Mouse (Mus musculus) cerebellum, adult 2 months (tissue): ENCODE results near the gene Neurl1b. TPM values are rescaled to one million over a fixed set of nuclear protein-coding genes. Genes with fewer than 3 reads are reported as not detected.

ENCODE experiments used
- DNase-seq, 2 experiments: peaks; one replicate each; pipeline ENCODE4 v3.0.0; 2021
- H3K27ac ChIP-seq: fragments of 200-500 bp; 2 replicates; pipeline ENCODE4 v1.5.1; 2012; ENCODE audit warnings: low read length, control low read depth, inconsistent platforms; ENCODE audit not compliant: insufficient read depth
- H3K27me3 ChIP-seq: fragments of 200-500 bp; 2 replicates; pipeline ENCODE4 v1.6.1; 2012; ENCODE audit warnings: inconsistent platforms, mild to moderate bottlenecking, low read length, moderate library complexity; ENCODE audit not compliant: control insufficient read depth, insufficient read depth
- H3K4me1 ChIP-seq: fragments of 200-500 bp; 2 replicates; pipeline ENCODE4 v1.6.1; 2011; ENCODE audit warnings: low read length; ENCODE audit not compliant: control insufficient read depth, insufficient read depth
- H3K4me3 ChIP-seq: fragments of 200-500 bp; replicated peaks from 2 replicates; pipeline ENCODE3; 2011; ENCODE audit warnings: mild to moderate bottlenecking, low read depth, low read length, control low read depth; ENCODE audit not compliant: insufficient read depth
- CTCF ChIP-seq: fragments of 200-500 bp; IDR thresholded peaks from 2 replicates; pipeline ENCODE4 v1.5.1; 2011; ENCODE audit warnings: low read depth, mild to moderate bottlenecking, control low read depth, low read length, moderate library complexity, borderline replicate concordance; ENCODE audit not compliant: insufficient read depth
- POLR2A ChIP-seq: fragments of 200-500 bp; IDR thresholded peaks from 2 replicates; pipeline ENCODE4 v1.6.1; 2011; ENCODE audit warnings: low read length, control low read depth, borderline replicate concordance; ENCODE audit not compliant: insufficient read depth
- WGBS: fragments of 180-500 bp; shearing (Covaris S2); methylation state at CpG from one replicate; pipeline ENCODE4 v1.1.7; 2018; 5-methylcytosine and 5-hydroxymethylcytosine counted together
- polyA plus RNA-seq: library from polyadenylated mRNA; depleted of rRNA; stranded (reverse); fragments of >200 nt; gene quantifications from 2 replicates; pipeline ENCODE4 v1.2.3, GENCODE M21; 2012; rRNA removed

Gene Neurl1b
- 0.84 and 1.1 TPM in 2 replicates for polyA plus RNA-seq

GRCm38 (mm10) chr17:26414523-26415354 lies at the start of gene Neurl1b:
Gene Neurl1b, plus strand, starts transcription at chr17:26414829.
- no peak within 1 kb of the TSS for H3K27ac ChIP-seq
- WGBS, result under 1% methylated on average over 105 of the region's 105 CpGs
- peak within 1 kb of the TSS; percentile 51 for H3K4me3 ChIP-seq
- no peaks in the 10 kb centered on the region for H3K27me3 ChIP-seq
- H3K4me1 ChIP-seq, result peaks cover 4% of the 10 kb centered on the region; the same call in 1 of the 2 replicates
- TF ChIP-seq CTCF (no peak), POLR2A (no peak)
- peak; percentile 37 to 44 for DNase-seq

GRCm38 (mm10) chr17:26366792-26367191 lies 47.8 kb upstream of the Neurl1b start:
- no peak for DNase-seq
- TF ChIP-seq POLR2A, result no peak
- TF ChIP-seq CTCF, result no peak
- Histone ChIP-seq H3K4me3 (no peak overlapping the region), H3K4me1 (peaks cover 12% of the 10 kb centered on the region), H3K27me3 (no peaks in the 10 kb centered on the region), H3K27ac (no peak overlapping the region)
- WGBS, result 82% methylated on average over 4 of the region's 4 CpGs

DNA sequence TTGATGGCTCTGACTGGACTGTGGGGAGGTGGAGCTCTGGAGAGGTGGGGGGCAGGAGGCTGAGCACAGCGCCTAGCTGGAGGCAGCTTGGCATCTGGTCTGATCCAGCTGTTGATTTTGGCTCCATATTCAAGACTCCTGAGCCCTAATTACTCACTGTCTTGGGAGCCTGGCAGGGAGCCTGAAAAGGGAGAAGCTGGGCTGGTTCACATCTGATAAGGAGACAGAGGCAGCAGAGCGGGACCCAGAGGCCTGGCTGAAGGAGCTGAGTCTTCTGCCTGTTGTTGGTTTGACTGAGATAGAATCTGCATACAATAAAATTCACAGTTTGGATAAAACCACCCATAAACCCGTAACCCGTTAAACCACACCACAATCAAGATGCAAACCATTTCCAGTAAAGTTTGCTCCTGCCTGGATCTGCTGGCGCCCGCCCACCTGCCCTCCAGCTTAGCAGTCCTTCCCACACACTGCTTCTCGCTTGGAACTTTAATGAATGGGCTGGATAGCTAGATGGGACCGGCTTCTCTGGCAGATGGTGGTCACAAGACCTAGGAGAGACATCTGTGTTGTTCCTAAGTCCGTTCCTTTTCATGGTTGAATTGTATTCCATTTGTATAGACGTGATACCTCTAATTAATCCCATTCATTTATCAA lies 46.2 kb upstream of the Neurl1b start:
- 74% methylated on average over 10 of the region's 10 CpGs for WGBS
- Histone ChIP-seq H3K27me3 (no peaks in the 10 kb centered on the region), H3K27ac (no peak overlapping the region), H3K4me3 (no peak overlapping the region), H3K4me1 (peaks cover 10% of the 10 kb centered on the region)
- TF ChIP-seq CTCF (no peak), POLR2A (no peak)
- no peak for DNase-seq

- no peaks in the 10 kb centered on the region for H3K27me3 ChIP-seq
- H3K27ac ChIP-seq, result no peak overlapping the region
- peaks cover 3% of the 10 kb centered on the region for H3K4me1 ChIP-seq
- peak in 1 of 2 experiments; percentile 13 for DNase-seq
- 16% methylated on average over 9 of the region's 9 CpGs for WGBS
- no peak overlapping the region for H3K4me3 ChIP-seq
- TF ChIP-seq CTCF (peak; percentile 41; the same call in 1 of the 2 replicates), POLR2A (no peak)
Observed at GRCm38 (mm10) chr17:26370521-26371245, 43.9 kb upstream of the Neurl1b start.

- H3K27me3 ChIP-seq, result no peaks in the 10 kb centered on the region
- no peak for DNase-seq
- H3K4me1 ChIP-seq, result peaks cover 3% of the 10 kb centered on the region
- WGBS, result 44% methylated on average over 3 of the region's 3 CpGs
- TF ChIP-seq CTCF, result no peak
- no peak for TF ChIP-seq POLR2A
- H3K4me3 ChIP-seq, result no peak overlapping the region
- H3K27ac ChIP-seq, result no peak overlapping the region
Observed at GRCm38 (mm10) chr17:26371246-26371535, 43.4 kb upstream of the Neurl1b start.

DNA sequence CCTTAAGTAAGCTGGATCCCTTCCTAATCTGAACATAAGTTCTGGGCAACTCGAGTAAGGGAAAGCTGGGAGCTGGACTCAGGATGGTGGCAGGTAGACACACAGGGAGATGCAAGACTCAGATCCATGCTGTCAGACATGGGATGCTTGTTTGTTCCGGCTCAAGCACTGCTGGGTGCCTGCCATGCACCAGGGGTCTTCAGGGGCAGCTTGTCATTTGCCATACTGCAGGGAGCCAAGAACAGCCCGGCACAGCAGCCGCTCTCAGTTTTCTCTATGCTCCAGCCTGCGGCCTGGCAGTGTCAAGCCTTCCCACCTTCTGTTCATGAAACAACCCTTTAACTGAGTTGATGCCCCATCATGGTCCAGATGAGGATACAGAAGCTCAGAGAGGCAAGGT lies 41.4 kb upstream of the Neurl1b start:
- Histone ChIP-seq H3K27ac (no peak overlapping the region), H3K4me1 (peaks cover 3% of the 10 kb centered on the region), H3K4me3 (no peak overlapping the region), H3K27me3 (no peaks in the 10 kb centered on the region)
- DNase-seq, result no peak
- TF ChIP-seq POLR2A, result no peak
- TF ChIP-seq CTCF, result no peak
- WGBS, result 36% methylated on average over 5 of the region's 5 CpGs

DNA sequence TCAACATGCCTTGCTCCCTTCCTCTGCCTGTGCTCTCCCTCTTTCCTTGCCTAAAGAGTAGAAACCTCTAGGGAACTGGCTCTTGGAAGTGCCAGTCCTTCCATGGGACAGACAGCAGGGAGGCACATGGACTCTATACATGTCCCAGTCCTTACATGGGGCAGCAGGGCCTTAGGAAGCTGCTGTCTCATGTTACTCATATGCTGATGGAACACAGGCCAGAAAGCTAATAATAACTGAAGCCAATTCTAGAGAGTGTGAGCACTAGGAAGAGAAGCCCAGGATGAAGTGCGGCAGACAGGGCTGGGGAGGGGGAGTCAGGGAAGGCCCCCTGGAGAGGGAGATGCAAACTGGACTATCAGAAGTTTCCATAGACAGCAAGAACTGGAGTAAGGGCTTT lies 38.2 kb upstream of the Neurl1b start:
- Histone ChIP-seq H3K27ac (no peak overlapping the region), H3K27me3 (no peaks in the 10 kb centered on the region), H3K4me3 (no peak overlapping the region), H3K4me1 (peaks cover 3% of the 10 kb centered on the region)
- no peak for TF ChIP-seq POLR2A
- no peak for TF ChIP-seq CTCF
- DNase-seq, result no peak
- 65% methylated on average over 1 of the region's 1 CpGs for WGBS
